Mouse (Mus musculus): Measurements from ENCODE around the gene Smim27. TPM values are rescaled to one million over a fixed set of nuclear protein-coding genes. Genes with fewer than 3 reads are reported as not detected.

The Smim27 gene
- total RNA-seq, 2 experiments from 2014 or later = 37.0 to 37.9 TPM

Other genes starting within 250 kb of the Smim27 start
- 10 to 100 TPM; 42.6 to 43.5 TPM for gene Aco1, start 126.5 kb upstream of the Smim27 start, total RNA-seq (2021)
- 1 to 10 TPM; 6.9 to 7.4 TPM for gene Ddx58, start 29.8 kb upstream of the Smim27 start, total RNA-seq (2021)
- 10 to 100 TPM; 21.2 to 22.0 TPM for gene Topors, start 271 bp downstream of the Smim27 start, total RNA-seq (2021)
- 100 to 1,000 TPM; 396 to 411 TPM for gene Ndufb6, start 9.8 kb downstream of the Smim27 start, total RNA-seq (2021)
- under 1 TPM; 0.14 to 0.24 TPM for gene Tmem215, start 202.6 kb downstream of the Smim27 start, total RNA-seq (2021)